Mouse (Mus musculus): ENCODE measurements around the gene Dnajc9.

GRCm38 (mm10) chr14:20422257-20422656 is 33.5 kb upstream of the Dnajc9 start:
- no peak for TF ChIP-seq CTCF (IDR thresholded peaks at IDR 0.05; ENCODE audit: low read depth)
- no peak for TF ChIP-seq EP300 (IDR thresholded peaks at IDR 0.05; ENCODE audit: low read depth)
